Mouse (Mus musculus) macrophage (primary cell): Measurements from ENCODE around the gene Wdr47. TPM values are rescaled to one million over a fixed set of nuclear protein-coding genes. Genes with fewer than 3 reads are reported as not detected.
A peak's percentile ranks its signal among the peaks of the same experiment; 100 is the strongest.
"Not testable (repeated sequence)": the region's sequence is repeated elsewhere in the genome, so short reads cannot be mapped to it uniquely, and the experiment has no call there.

Experiments used
- H3K27ac ChIP-seq: fragments of 350-480 bp; formaldehyde crosslinking; 2 replicates; pipeline ENCODE4 v1.9.0; 2021
- H3K36me3 ChIP-seq: fragments of 350-480 bp; formaldehyde crosslinking; 2 replicates; pipeline ENCODE4 v1.9.0; 2021; ENCODE audit errors: inconsistent target
- H3K4me3 ChIP-seq: fragments of 350-480 bp; formaldehyde crosslinking; 2 replicates; pipeline ENCODE4 v1.9.0; 2021; ENCODE audit errors: inconsistent target
- H3K79me2 ChIP-seq: fragments of 350-480 bp; formaldehyde crosslinking; 2 replicates; pipeline ENCODE4 v1.9.0; 2021; ENCODE audit errors: inconsistent target
- WGBS: methylation state at CpG from one replicate; pipeline ENCODE4 v1.1.7; 2026; ENCODE audit warnings: inconsistent platforms; ENCODE audit not compliant: missing documents; 5-methylcytosine and 5-hydroxymethylcytosine counted together
- polyA plus RNA-seq: library from polyadenylated mRNA; stranded (reverse); fragments of 250-400 nt; gene quantifications from 3 replicates; pipeline ENCODE4 v1.2.4, GENCODE M21; 2018; ENCODE audit warnings: inconsistent platforms

Gene Wdr47
- polyA plus RNA-seq, 1 experiment from 2014 or later = 4.4 TPM

- Histone ChIP-seq H3K36me3 (no peaks in the 10 kb centered on the region), H3K79me2 (peaks cover 48% of the 10 kb centered on the region)
- under 1% methylated on average over 41 of the region's 57 CpGs for WGBS
Measured at GRCm38 (mm10) chr3:108653710-108654379, 62.8 kb downstream of the Wdr47 start, which contains the start of gene Clcc1. Gene Clcc1, plus strand, starts transcription at chr3:108653913.

DNA sequence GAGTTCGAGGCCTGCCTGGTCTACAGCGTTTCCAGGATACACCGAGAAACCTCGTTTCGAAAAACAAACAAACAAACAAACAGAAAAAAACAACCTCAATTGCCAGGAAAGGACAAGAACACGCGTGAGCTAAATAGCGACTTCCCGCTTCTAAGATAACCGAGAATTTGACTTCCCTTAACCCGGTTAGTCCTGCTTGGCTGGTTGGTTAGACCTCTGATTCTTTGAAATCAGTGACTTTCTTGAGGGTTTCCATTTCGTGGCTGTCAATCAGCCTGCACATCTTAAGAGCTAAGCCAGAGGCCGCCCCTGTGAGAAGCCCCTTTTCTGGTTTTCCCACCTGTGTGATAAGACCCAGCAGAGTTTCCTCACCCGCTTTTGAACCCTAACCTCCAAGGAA, 63.5 kb downstream of the Wdr47 start:
- Histone ChIP-seq H3K36me3 (no peaks in the 10 kb centered on the region), H3K4me3 (peak overlapping the region; percentile 71), H3K79me2 (peaks cover 55% of the 10 kb centered on the region), H3K27ac (0 out of 2 replicates have a peak overlapping the region, but pooled peaks have one; percentile 4)
- 13% methylated on average over 14 of the region's 14 CpGs for WGBS

More at GRCm38 (mm10) chr3:108653710-108654379, 62.8 kb downstream of the Wdr47 start, which contains the start of gene Clcc1:
- Histone ChIP-seq H3K4me3 (peak within 1 kb of the TSS; percentile 71), H3K27ac (0 out of 2 replicates have a peak within 1 kb of the TSS, but pooled peaks have one; percentile 4)

DNA sequence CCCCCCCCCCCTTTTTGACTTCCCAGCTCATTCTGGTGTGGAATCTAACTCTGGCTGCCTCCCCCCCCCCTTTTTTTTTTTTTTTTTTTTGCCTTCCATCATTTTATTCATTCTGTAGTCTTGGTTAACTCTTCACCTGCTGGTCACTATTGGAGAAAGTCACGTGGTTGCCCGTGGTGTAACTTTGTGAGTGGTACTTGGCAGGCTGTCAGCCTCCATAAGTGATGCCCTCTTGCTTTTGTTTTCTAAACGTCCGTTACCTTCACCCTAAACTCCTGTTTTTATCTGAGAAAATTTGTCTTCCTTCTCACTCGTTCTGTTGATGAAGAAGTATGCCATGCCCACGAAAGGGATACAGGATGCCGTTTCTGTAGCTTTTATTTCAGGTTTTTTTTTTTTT, 64.4 kb downstream of the Wdr47 start:
- H3K4me3 ChIP-seq = no peak overlapping the region
- 78% methylated on average over 7 of the region's 7 CpGs for WGBS

GRCm38 (mm10) chr3:108658612-108659011, 67.5 kb downstream of the Wdr47 start:
- WGBS = 94% methylated on average over 9 of the region's 9 CpGs
- H3K36me3 ChIP-seq = peaks cover 21% of the 10 kb centered on the region

More for the DNA sequence above, 64.4 kb downstream of the Wdr47 start:
- no peak overlapping the region for H3K27ac ChIP-seq
- peaks cover 64% of the 10 kb centered on the region for H3K79me2 ChIP-seq
- H3K36me3 ChIP-seq = no peaks in the 10 kb centered on the region

DNA sequence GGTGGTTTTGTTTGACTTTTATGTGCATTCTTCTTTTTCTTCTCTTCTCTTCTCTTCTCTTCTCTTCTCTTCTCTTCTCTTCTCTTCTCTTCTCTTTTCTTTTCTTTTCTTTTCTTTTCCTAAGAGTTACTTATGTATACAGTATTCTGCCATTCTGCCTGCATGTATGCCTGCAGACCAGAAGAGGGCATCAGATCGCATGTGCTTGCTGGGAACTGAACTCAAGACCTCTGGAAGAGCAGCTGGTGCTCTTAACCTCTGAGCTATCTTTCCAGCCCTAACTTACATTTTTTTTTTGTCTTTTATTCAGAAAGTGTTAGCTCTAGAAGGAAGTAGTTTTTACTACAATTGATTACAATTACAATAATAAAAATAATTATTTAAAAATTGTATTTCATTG, 69.9 kb downstream of the Wdr47 start:
- peaks cover 46% of the 10 kb centered on the region for H3K79me2 ChIP-seq
- whole genome bisulfite sequencing = 85% methylated on average over 1 of the region's 1 CpGs
- H3K36me3 ChIP-seq = peaks cover 36% of the 10 kb centered on the region
- no peak overlapping the region for H3K4me3 ChIP-seq
- no peak overlapping the region for H3K27ac ChIP-seq

More at GRCm38 (mm10) chr3:108658612-108659011, 67.5 kb downstream of the Wdr47 start:
- Histone ChIP-seq H3K27ac (no peak overlapping the region), H3K79me2 (peaks cover 65% of the 10 kb centered on the region), H3K4me3 (no peak overlapping the region)

GRCm38 (mm10) chr3:108676616-108677015, 85.5 kb downstream of the Wdr47 start:
- peaks cover 78% of the 10 kb centered on the region for H3K36me3 ChIP-seq
- no peak overlapping the region for H3K27ac ChIP-seq
- H3K4me3 ChIP-seq = no peak overlapping the region
- WGBS = 92% methylated on average over 4 of the region's 4 CpGs
- no peaks in the 10 kb centered on the region for H3K79me2 ChIP-seq

DNA sequence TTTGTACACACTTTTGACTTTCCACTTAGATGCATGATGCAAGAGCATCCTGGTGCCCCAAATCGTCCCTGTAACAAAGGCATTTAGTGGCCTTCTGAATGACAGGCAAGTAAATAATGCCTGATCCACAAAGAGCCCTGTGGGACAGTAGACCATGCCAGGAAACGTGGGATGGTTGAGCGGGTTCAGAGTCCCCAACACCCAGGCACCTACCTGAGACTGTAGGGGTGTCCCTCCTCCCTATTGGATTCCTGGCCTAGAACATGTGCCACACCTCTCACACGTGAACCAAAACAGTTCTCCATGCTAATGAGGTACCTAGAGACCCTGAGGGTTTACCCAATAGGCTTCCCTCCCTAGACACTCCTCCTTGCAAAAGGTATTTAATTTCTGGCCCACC, 89.9 kb downstream of the Wdr47 start:
- Histone ChIP-seq H3K27ac (no peak overlapping the region), H3K79me2 (no peaks in the 10 kb centered on the region), H3K4me3 (no peak overlapping the region), H3K36me3 (peaks cover 75% of the 10 kb centered on the region)
- 95% methylated on average over 4 of the region's 4 CpGs for WGBS

DNA sequence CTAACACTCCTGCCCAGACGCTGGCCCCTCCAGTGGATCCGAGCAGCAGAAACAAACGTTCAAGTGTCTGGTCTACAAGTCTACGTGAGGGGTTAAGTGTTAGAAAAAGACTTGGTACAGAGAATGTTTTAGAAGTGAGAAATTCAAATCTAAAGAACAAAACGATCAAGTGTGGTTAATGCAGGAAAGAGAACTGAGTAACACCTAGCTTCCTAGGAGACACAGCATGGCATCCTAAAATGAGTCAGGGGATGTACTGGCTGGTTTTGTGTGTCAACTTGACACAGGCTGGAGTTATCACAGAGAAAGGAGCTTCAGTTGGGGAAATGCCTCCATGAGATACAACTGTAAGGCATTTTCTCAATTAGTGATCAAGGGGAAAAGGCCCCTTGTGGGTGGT, 92.5 kb downstream of the Wdr47 start:
- H3K36me3 ChIP-seq = peaks cover 61% of the 10 kb centered on the region
- not testable (repeated sequence) for H3K4me3 ChIP-seq
- WGBS = 85% methylated on average over 5 of the region's 5 CpGs

DNA sequence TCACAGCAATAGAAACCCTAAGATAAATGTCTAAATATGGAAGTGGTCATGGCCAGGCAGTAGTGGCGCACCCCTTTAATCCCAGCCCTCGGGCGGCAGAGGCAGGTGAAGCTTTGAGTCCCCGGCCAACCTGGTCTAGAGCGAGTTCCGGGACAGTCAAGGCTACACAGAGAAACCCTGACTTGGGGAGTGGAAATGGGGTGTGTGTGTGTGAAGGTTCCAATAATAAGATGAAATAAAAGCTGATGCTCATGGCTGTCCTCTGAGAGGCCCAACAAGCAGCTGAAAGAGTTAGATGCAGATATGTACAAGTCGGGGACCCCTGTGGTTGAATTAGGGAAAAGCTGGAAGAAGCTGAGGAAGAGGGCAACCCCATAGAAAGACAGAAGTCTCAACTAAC, 94.6 kb downstream of the Wdr47 start:
- no peaks in the 10 kb centered on the region for H3K79me2 ChIP-seq
- WGBS = 100% methylated on average over 7 of the region's 7 CpGs
- H3K36me3 ChIP-seq = peaks cover 46% of the 10 kb centered on the region
- no peak overlapping the region for H3K4me3 ChIP-seq
- H3K27ac ChIP-seq = no peak overlapping the region

More for the DNA sequence above, 92.5 kb downstream of the Wdr47 start:
- H3K79me2 ChIP-seq, H3K27ac ChIP-seq: not testable (repeated sequence)

DNA sequence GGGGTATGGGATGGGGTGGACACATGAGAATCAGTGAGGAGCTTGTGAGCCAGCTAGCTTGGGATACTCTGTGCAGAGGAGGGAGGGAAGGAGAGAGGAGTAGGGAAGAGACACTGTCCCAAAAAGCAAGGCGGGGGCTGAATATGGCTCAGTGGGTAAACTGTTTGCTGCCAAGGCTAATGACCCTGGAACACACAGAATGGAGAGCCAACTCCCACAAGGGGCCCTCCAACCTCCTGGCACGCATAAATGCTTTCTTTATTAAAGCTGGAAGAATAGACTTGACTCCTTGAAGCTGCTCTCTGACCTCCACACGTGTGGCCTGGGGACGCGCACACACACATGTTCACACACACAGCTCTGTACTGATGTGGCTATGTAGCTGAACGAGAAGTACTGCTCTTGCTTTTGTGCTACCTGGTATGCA, 97.9 kb downstream of the Wdr47 start:
- H3K27ac ChIP-seq = no peak overlapping the region
- WGBS = 91% methylated on average over 6 of the region's 6 CpGs
- H3K4me3 ChIP-seq = no peak overlapping the region
- peaks cover 18% of the 10 kb centered on the region for H3K36me3 ChIP-seq
- H3K79me2 ChIP-seq = no peaks in the 10 kb centered on the region

DNA sequence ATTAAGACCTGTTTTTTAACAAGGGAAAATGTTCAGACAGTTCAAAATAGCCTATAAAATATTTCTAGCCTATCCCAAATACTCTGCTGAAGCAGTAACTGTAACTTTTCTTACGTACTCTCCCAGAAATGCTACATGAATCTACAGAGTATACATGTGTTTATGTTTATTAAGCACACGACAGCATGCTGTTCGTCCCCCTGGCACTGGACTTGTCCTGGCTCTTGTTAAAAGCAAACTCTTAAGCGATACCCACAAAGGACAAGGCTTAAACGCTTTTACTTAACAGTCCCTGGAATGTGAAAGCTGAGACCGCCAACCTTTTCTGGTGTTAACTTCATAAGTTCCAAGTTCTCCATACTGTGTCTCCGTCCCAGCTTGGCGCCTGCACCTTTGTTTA, 98.4 kb downstream of the Wdr47 start:
- Histone ChIP-seq H3K79me2 (no peaks in the 10 kb centered on the region), H3K27ac (no peak overlapping the region), H3K36me3 (peaks cover 21% of the 10 kb centered on the region), H3K4me3 (no peak overlapping the region)
- over 99% methylated on average over 8 of the region's 8 CpGs for WGBS

DNA sequence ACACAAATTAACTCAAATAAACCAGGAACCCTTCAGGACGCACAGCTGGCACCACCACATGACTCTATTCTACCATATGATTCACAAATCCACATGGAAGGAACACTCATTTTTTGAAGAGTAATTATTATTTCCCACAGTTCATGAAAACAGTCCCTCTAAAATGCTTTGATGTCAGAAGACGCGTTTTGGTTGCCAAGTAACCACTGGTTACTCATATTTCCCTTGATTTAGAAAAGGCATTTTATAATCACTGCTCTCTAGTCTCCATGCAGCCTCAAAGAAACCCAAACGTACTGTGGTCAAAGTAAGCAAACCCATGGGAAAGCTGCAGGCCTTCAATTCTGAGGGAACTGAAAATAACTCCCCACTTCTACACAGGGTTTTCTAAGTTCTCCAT, 98.9 kb downstream of the Wdr47 start:
- Histone ChIP-seq H3K79me2 (no peaks in the 10 kb centered on the region), H3K4me3 (no peak overlapping the region), H3K27ac (no peak overlapping the region), H3K36me3 (peaks cover 23% of the 10 kb centered on the region)
- 76% methylated on average over 4 of the region's 4 CpGs for WGBS

GRCm38 (mm10) chr3:108694321-108694720, 103.2 kb downstream of the Wdr47 start:
- no peak overlapping the region for H3K4me3 ChIP-seq
- no peak overlapping the region for H3K27ac ChIP-seq
- H3K36me3 ChIP-seq = peaks cover 36% of the 10 kb centered on the region
- H3K79me2 ChIP-seq = no peaks in the 10 kb centered on the region
- WGBS = 93% methylated on average over 9 of the region's 9 CpGs
